Mouse (Mus musculus) lung, postnatal 36 days (tissue): ENCODE results near the gene Etfdh.
"Not testable (repeated sequence)": the region's sequence is repeated elsewhere in the genome, so short reads cannot be mapped to it uniquely, and the experiment has no call there.

Experiments
- DNase-seq: peaks from one replicate; pipeline ENCODE4 v3.0.0; 2022; ENCODE audit warnings: mixed read lengths

The Etfdh gene

GRCm38 (mm10) chr3:79576468-79576816 is 52.9 kb downstream of the Etfdh start:
- DNase-seq, result no peak

- peak; percentile 45 for DNase-seq
Measured at GRCm38 (mm10) chr3:79575576-79576467, 53.5 kb downstream of the Etfdh start.

- DNase-seq, result no peak
Measured at GRCm38 (mm10) chr3:79574336-79574735, 55.0 kb downstream of the Etfdh start.

GRCm38 (mm10) chr3:79573376-79573775 is 55.9 kb downstream of the Etfdh start:
- DNase-seq, result not testable (repeated sequence)

- DNase-seq, result peak; percentile 29
Measured at GRCm38 (mm10) chr3:79572399-79572798, 56.9 kb downstream of the Etfdh start.

GRCm38 (mm10) chr3:79569351-79569681 is 60.0 kb downstream of the Etfdh start:
- no peak for DNase-seq

GRCm38 (mm10) chr3:79568629-79569350 is 60.5 kb downstream of the Etfdh start:
- DNase-seq, result no peak

- peak; percentile 94 for DNase-seq
Measured at GRCm38 (mm10) chr3:79567703-79568362, 61.5 kb downstream of the Etfdh start, which contains the start of gene Fnip2. Gene Fnip2 (minus strand): TSS chr3:79567796.

- DNase-seq, result peak; percentile 18
Measured at GRCm38 (mm10) chr3:79566716-79567691, 62.3 kb downstream of the Etfdh start.

GRCm38 (mm10) chr3:79564875-79565606 is 64.3 kb downstream of the Etfdh start:
- peak; percentile 32 for DNase-seq

GRCm38 (mm10) chr3:79563511-79563910 is 65.8 kb downstream of the Etfdh start:
- no peak for DNase-seq

- peak; percentile 25 for DNase-seq
Measured at GRCm38 (mm10) chr3:79561784-79562715, 67.2 kb downstream of the Etfdh start.

GRCm38 (mm10) chr3:79560555-79560954 is 68.7 kb downstream of the Etfdh start:
- DNase-seq, result no peak

- DNase-seq, result no peak
Measured at GRCm38 (mm10) chr3:79559773-79560045, 69.6 kb downstream of the Etfdh start.

- peak; percentile 63 for DNase-seq
Measured at GRCm38 (mm10) chr3:79559021-79559772, 70.1 kb downstream of the Etfdh start.

- DNase-seq, result no peak
Measured at GRCm38 (mm10) chr3:79555061-79555460, 74.2 kb downstream of the Etfdh start.
